Mouse (Mus musculus) thymus, adult 2 months (tissue): Measurements from ENCODE around the gene Pax3.

Experiments
- CTCF ChIP-seq: fragments of 200-500 bp; IDR thresholded peaks from 2 replicates; pipeline ENCODE4 v1.5.1; 2012; ENCODE audit warnings: mild to moderate bottlenecking, control low read depth, low read length, moderate library complexity, borderline replicate concordance; ENCODE audit not compliant: control insufficient read depth, poor library complexity, insufficient read depth; ENCODE audit errors: extremely low read depth
- POLR2A ChIP-seq: fragments of 200-500 bp; IDR thresholded peaks from 2 replicates; pipeline ENCODE4 v1.6.1; 2012; ENCODE audit warnings: mild to moderate bottlenecking, low read length, control low read depth, moderate library complexity; ENCODE audit not compliant: control insufficient read depth, poor library complexity, insufficient read depth; ENCODE audit errors: extremely low read depth

GRCm38 (mm10) chr1:78190386-78191111, 6.4 kb downstream of the Pax3 start:
- TF ChIP-seq CTCF (no peak), POLR2A (no peak)
